In genomic region chr5:31887590-31887989, GRCm38 (mm10) we compare ENCODE assay signal across 14 mouse cellular contexts.
DNase-seq lines count a peak whose midpoint lies in the region; ATAC-seq lines count a peak whose summit lies in the region.
"Had no signal": no experiment of that assay in that cellular context is flagged by ENCODE, and none has a peak within 500 bp of the region (broad histone marks: within the 10 kb centered on the region; RNA-seq: fewer than 3 reads in every experiment).

No protein-coding gene starts in this region.

- peak; percentile 87 for ATAC-seq in granulocyte monocyte progenitor cell, adult 5-6 weeks (replicated peaks; ENCODE audit: poor library complexity, severe bottlenecking)
- 0 out of 2 replicates have a peak, but pooled peaks have one; percentile 46 for ATAC-seq in neutrophil, adult 5-6 weeks (ENCODE audit: extremely low read depth, insufficient number of reproducible peaks, low FRiP score, poor library complexity, severe bottlenecking)

- intact Hi-C loops in heart, postnatal 10 days (cut with DNase I): no loop called here
- intact Hi-C loops in left cerebral cortex, postnatal 10 days (cut with DNase I): no loop called here

- DNase-seq in heart, adult 11 months: peak; percentile 86
- DNase-seq in heart, postnatal 10 days: no peak
- DNase-seq in 3T3-L1 (ENCODE audit: low read depth, low spot score): peak; percentile 26
- DNase-seq in neural tube, embryonic 10.5 days (ENCODE audit: extremely low spot score, low spot score): no peak
- no peak for DNase-seq in left cerebral cortex, postnatal 10 days (ENCODE audit: extremely low spot score in 1 of 2, low spot score in 2 of 2)
- no peak for DNase-seq in natural killer cell, adult 2 months (ENCODE audit: low spot score in 2 of 2)
- DNase-seq: adrenal gland, postnatal 25 days; cerebellum, adult 18-20 months; heart, postnatal 36 days; kidney, adult 9 months; layer of hippocampus, postnatal 36 days; right cerebral cortex, adult 18-20 months had no signal

Comparison
In these comparisons a context has a peak if more than half of its experiments do, and no peak if none do; other contexts are left out.
1. DNase-seq: peak in heart, adult 11 months (single experiment) and 3T3-L1 (single experiment); none in heart, postnatal 10 days (0 of 2), neural tube, embryonic 10.5 days (single experiment), left cerebral cortex, postnatal 10 days (0 of 2) and natural killer cell, adult 2 months (0 of 2).